Mouse (Mus musculus) kidney, embryonic 16.5 days (tissue): ENCODE data around the gene Atl3. TPM values are rescaled to one million over a fixed set of nuclear protein-coding genes. Genes with fewer than 3 reads are reported as not detected.

Experiments used
- ATAC-seq: fragments of 200-750 bp; cut with Nextera tagmentation; 2 replicates; pipeline ENCODE4 v1.8.0; 2017; ENCODE audit warnings: moderate TSS enrichment; ENCODE audit not compliant: low FRiP score, low TSS enrichment
- H3K27ac ChIP-seq: fragments of 300-500 bp; sonication (generic); 2 replicates; pipeline ENCODE4 v1.5.1; 2014; ENCODE audit warnings: low read length
- H3K27me3 ChIP-seq: fragments of 300-500 bp; sonication (generic); 2 replicates; pipeline ENCODE4 v1.6.1; 2014; ENCODE audit warnings: low read length, control low read depth, mixed read lengths; ENCODE audit not compliant: insufficient read depth
- H3K36me3 ChIP-seq: fragments of 300-500 bp; sonication (generic); 2 replicates; pipeline ENCODE4 v1.6.1; 2014; ENCODE audit warnings: low read length, control low read depth, mixed read lengths; ENCODE audit not compliant: insufficient read depth
- H3K4me1 ChIP-seq: fragments of 300-500 bp; sonication (generic); 2 replicates; pipeline ENCODE4 v1.6.1; 2014; ENCODE audit warnings: low read length, control low read depth, mixed read lengths; ENCODE audit not compliant: insufficient read depth
- H3K4me2 ChIP-seq: fragments of 300-500 bp; sonication (generic); replicated peaks from 2 replicates; pipeline ENCODE4 v1.6.1; 2014; ENCODE audit warnings: low read depth, low read length
- H3K4me3 ChIP-seq: fragments of 300-500 bp; sonication (generic); 2 replicates; pipeline ENCODE4 v1.5.1; 2014; ENCODE audit warnings: mild to moderate bottlenecking, low read length
- H3K9ac ChIP-seq: fragments of 300-500 bp; sonication (generic); replicated peaks from 2 replicates; pipeline ENCODE4 v1.6.1; 2014; ENCODE audit warnings: low read length
- H3K9me3 ChIP-seq: fragments of 300-500 bp; sonication (generic); 2 replicates; pipeline ENCODE4 v1.6.1; 2016; ENCODE audit warnings: low read length, control low read depth
- WGBS: fragments of 180-500 bp; shearing (Covaris S2); extraction: QIAGEN DNeasy Blood & Tissue Kit; methylation state at CpG from one replicate; pipeline ENCODE4 v1.1.7; 2014; 5-methylcytosine and 5-hydroxymethylcytosine counted together
- polyA plus RNA-seq: library from polyadenylated mRNA; unstranded; fragments of >200 nt; fragmentation: Nextera tagmentation; extraction: Ambion mirVana; gene quantifications from 2 replicates; pipeline ENCODE4 v1.2.1, GENCODE M21; 2015

Gene Atl3
- polyA plus RNA-seq, 1 experiment from 2014 or later, result 13.1 TPM

- Histone ChIP-seq H3K9me3 (no peaks in the 10 kb centered on the region), H3K36me3 (no peaks in the 10 kb centered on the region), H3K4me3 (no peak overlapping the region), H3K9ac (no peak overlapping the region), H3K4me2 (no peak overlapping the region), H3K27me3 (no peaks in the 10 kb centered on the region), H3K4me1 (peaks cover 6% of the 10 kb centered on the region; the same call in 1 of the 2 replicates), H3K27ac (no peak overlapping the region)
- 80% methylated on average over 3 of the region's 3 CpGs for WGBS
- no peak for ATAC-seq
Observed at GRCm38 (mm10) chr19:7566826-7567225, 73.0 kb downstream of the Atl3 start.

GRCm38 (mm10) chr19:7568364-7568763, 74.5 kb downstream of the Atl3 start:
- Histone ChIP-seq H3K27me3 (no peaks in the 10 kb centered on the region), H3K9ac (no peak overlapping the region), H3K4me2 (no peak overlapping the region), H3K4me3 (no peak overlapping the region), H3K4me1 (peaks cover 6% of the 10 kb centered on the region; the same call in 1 of the 2 replicates), H3K36me3 (no peaks in the 10 kb centered on the region), H3K27ac (no peak overlapping the region), H3K9me3 (no peaks in the 10 kb centered on the region)
- ATAC-seq, result no peak
- WGBS, result 11% methylated on average over 3 of the region's 3 CpGs

- H3K9ac ChIP-seq, result no peak overlapping the region
- no peak overlapping the region for H3K4me3 ChIP-seq
- no peaks in the 10 kb centered on the region for H3K9me3 ChIP-seq
- peaks cover 6% of the 10 kb centered on the region; the same call in 1 of the 2 replicates for H3K4me1 ChIP-seq
- 77% methylated on average over 5 of the region's 5 CpGs for WGBS
- H3K4me2 ChIP-seq, result no peak overlapping the region
- no peak overlapping the region for H3K27ac ChIP-seq
- no peaks in the 10 kb centered on the region for H3K36me3 ChIP-seq
- no peak for ATAC-seq
- H3K27me3 ChIP-seq, result no peaks in the 10 kb centered on the region
Observed at GRCm38 (mm10) chr19:7569650-7570049, 75.8 kb downstream of the Atl3 start.

DNA sequence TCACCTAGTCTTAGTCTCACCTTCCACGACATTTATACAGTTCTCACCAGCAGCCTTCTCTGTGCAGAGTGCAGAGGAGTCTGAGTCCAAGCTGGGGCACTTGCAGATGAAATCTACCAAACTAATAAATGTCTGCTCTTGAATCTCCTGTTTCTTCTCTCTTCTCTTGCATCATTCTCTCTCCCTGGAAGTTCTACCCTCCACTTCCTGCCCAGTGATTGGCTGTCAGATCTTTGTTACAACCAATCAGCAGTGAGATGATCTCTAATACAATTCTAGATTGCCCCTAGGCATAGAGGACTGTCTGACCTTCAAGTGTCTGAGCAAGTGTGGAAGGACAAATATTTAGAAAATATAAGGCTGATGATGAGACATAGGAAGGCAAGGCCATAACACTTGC, 82.3 kb downstream of the Atl3 start:
- ATAC-seq, result no peak
- Histone ChIP-seq H3K36me3 (no peaks in the 10 kb centered on the region), H3K27me3 (no peaks in the 10 kb centered on the region), H3K9me3 (no peaks in the 10 kb centered on the region), H3K9ac (no peak overlapping the region), H3K4me3 (no peak overlapping the region), H3K27ac (no peak overlapping the region), H3K4me1 (no peaks in the 10 kb centered on the region), H3K4me2 (no peak overlapping the region)
- 74% methylated on average over 1 of the region's 1 CpGs for WGBS

DNA sequence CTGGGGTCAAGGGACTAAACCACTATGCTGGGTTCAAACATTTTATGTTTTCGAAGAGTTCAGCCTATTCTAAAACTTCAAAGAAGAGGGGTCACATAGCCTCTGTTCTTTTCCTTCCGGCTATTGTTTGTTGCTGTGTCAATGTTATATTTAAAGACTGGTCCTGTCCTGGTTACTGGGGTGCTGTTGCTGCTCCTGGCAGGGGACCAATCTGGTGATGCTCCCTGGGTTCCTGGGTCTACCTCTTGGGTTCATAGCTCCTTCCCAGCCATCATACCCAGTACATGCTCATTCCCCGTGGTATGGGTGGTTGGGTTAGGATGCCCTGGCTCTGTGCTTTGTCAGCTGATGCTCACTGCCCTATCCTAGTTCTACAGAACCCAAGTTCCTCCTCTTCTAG, 83.9 kb downstream of the Atl3 start:
- Histone ChIP-seq H3K4me1 (no peaks in the 10 kb centered on the region), H3K4me3 (no peak overlapping the region), H3K36me3 (no peaks in the 10 kb centered on the region), H3K27ac (no peak overlapping the region), H3K4me2 (no peak overlapping the region), H3K9ac (no peak overlapping the region), H3K27me3 (no peaks in the 10 kb centered on the region), H3K9me3 (no peaks in the 10 kb centered on the region)
- 72% methylated on average over 3 of the region's 3 CpGs for WGBS
- no peak for ATAC-seq

GRCm38 (mm10) chr19:7581042-7581441, 87.2 kb downstream of the Atl3 start:
- Histone ChIP-seq H3K36me3 (peaks cover 3% of the 10 kb centered on the region; the same call in 1 of the 2 replicates), H3K9me3 (no peaks in the 10 kb centered on the region), H3K9ac (no peak overlapping the region), H3K27ac (no peak overlapping the region), H3K27me3 (no peaks in the 10 kb centered on the region), H3K4me3 (no peak overlapping the region), H3K4me1 (no peaks in the 10 kb centered on the region), H3K4me2 (no peak overlapping the region)
- 51% methylated on average over 5 of the region's 5 CpGs for WGBS
- ATAC-seq, result no peak

- Histone ChIP-seq H3K36me3 (peaks cover 3% of the 10 kb centered on the region; the same call in 1 of the 2 replicates), H3K27me3 (no peaks in the 10 kb centered on the region), H3K4me1 (no peaks in the 10 kb centered on the region), H3K9me3 (no peaks in the 10 kb centered on the region), H3K9ac (no peak overlapping the region), H3K4me3 (no peak overlapping the region), H3K27ac (no peak overlapping the region), H3K4me2 (no peak overlapping the region)
- 65% methylated on average over 7 of the region's 7 CpGs for WGBS
- ATAC-seq, result 0 out of 2 replicates have a peak, but pooled peaks have one; percentile 23
Observed at GRCm38 (mm10) chr19:7583101-7583500, 89.3 kb downstream of the Atl3 start.

GRCm38 (mm10) chr19:7583599-7583998, 89.8 kb downstream of the Atl3 start:
- Histone ChIP-seq H3K27ac (no peak overlapping the region), H3K4me1 (no peaks in the 10 kb centered on the region), H3K36me3 (peaks cover 3% of the 10 kb centered on the region; the same call in 1 of the 2 replicates), H3K4me2 (no peak overlapping the region), H3K9ac (no peak overlapping the region), H3K9me3 (no peaks in the 10 kb centered on the region), H3K27me3 (no peaks in the 10 kb centered on the region), H3K4me3 (no peak overlapping the region)
- ATAC-seq, result no peak
- 82% methylated on average over 3 of the region's 3 CpGs for WGBS

GRCm38 (mm10) chr19:7585279-7585678, 91.4 kb downstream of the Atl3 start:
- 84% methylated on average over 8 of the region's 8 CpGs for WGBS
- Histone ChIP-seq H3K4me3 (no peak overlapping the region), H3K9me3 (peaks cover 6% of the 10 kb centered on the region), H3K27ac (no peak overlapping the region), H3K36me3 (peaks cover 3% of the 10 kb centered on the region; the same call in 1 of the 2 replicates), H3K27me3 (no peaks in the 10 kb centered on the region), H3K4me1 (no peaks in the 10 kb centered on the region), H3K4me2 (no peak overlapping the region), H3K9ac (no peak overlapping the region)
- ATAC-seq, result no peak

- 96% methylated on average over 6 of the region's 6 CpGs for WGBS
- ATAC-seq, result no peak
- Histone ChIP-seq H3K9ac (no peak overlapping the region), H3K36me3 (peaks cover 3% of the 10 kb centered on the region; the same call in 1 of the 2 replicates), H3K9me3 (peaks cover 7% of the 10 kb centered on the region), H3K27ac (no peak overlapping the region), H3K4me3 (no peak overlapping the region), H3K4me2 (no peak overlapping the region), H3K4me1 (no peaks in the 10 kb centered on the region), H3K27me3 (no peaks in the 10 kb centered on the region)
Observed at GRCm38 (mm10) chr19:7585764-7586163, 91.9 kb downstream of the Atl3 start.
